Mouse (Mus musculus): ENCODE data around the gene Lrba. TPM values are rescaled to one million over a fixed set of nuclear protein-coding genes. Genes with fewer than 3 reads are reported as not detected.

The Lrba gene
- polyA plus RNA-seq, 1 experiment = 5.6 TPM

DNA sequence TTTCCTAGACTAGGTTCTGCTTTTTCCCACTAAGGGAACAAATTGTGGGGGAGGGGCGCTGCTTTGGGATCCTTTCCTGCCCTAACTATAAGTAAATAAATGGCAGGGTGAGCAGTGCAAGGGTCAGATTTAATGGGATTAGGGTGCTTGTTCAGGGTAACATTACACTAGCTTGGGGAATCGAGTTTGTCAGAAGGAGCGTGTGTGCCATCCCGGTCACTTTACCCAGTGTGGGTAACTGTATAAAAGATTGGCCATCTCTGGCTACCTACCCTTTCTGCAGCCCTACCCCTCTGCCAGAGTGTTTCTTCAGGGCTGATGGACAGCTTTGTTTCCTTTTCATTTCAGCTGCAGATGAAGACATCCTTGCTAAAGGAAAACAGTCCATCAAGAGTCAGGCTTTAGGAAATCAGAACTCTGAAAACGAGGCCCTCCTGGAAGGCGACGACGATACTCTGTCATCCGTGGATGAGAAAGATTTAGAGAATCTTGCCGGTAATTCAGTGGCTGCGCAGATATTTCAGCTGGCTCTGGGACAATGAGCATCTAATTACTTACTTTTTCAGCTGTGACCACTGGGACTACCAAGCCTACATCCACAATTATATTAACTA is 315.2 kb downstream of the Lrba start:
- Histone ChIP-seq H3K27me3 (ENCODE audit: control insufficient read depth, insufficient read depth, insufficient read length) (no peaks in the 10 kb centered on the region), H3K36me3 (ENCODE audit: control insufficient read depth, insufficient read depth) (no peaks in the 10 kb centered on the region), H3K4me3 (no peak overlapping the region), H3K79me2 (ENCODE audit: control insufficient read depth, insufficient read depth) (no peaks in the 10 kb centered on the region), H3ac (ENCODE audit: control insufficient read depth, insufficient read length) (no peak overlapping the region), H3K4me2 (ENCODE audit: low read depth) (peak overlapping the region; percentile 55)
- TF ChIP-seq TCF12 (IDR thresholded peaks at IDR 0.05; ENCODE audit: insufficient read depth, poor library complexity, severe bottlenecking) (no peak), POLR2AphosphoS2 (IDR thresholded peaks at IDR 0.05; ENCODE audit: insufficient read length, low read depth) (no peak), MAX (IDR thresholded peaks at IDR 0.05; ENCODE audit: low read depth) (no peak), REST (IDR thresholded peaks at IDR 0.05; ENCODE audit: insufficient read depth, insufficient read length) (no peak), USF1 (IDR thresholded peaks at IDR 0.05; ENCODE audit: low read depth) (no peak), SRF (IDR thresholded peaks at IDR 0.05; ENCODE audit: control insufficient read depth, insufficient read length, low read depth) (no peak), TCF3 (IDR thresholded peaks at IDR 0.05; ENCODE audit: insufficient read length, low read depth) (no peak), CEBPB (IDR thresholded peaks at IDR 0.05; ENCODE audit: insufficient read depth, poor library complexity, severe bottlenecking) (no peak), MYOG (IDR thresholded peaks at IDR 0.05; ENCODE audit: control insufficient read depth in 1 of 3, insufficient read depth in 1 of 3, insufficient read length in 2 of 3, low read depth in 2 of 3) (no peak)

DNA sequence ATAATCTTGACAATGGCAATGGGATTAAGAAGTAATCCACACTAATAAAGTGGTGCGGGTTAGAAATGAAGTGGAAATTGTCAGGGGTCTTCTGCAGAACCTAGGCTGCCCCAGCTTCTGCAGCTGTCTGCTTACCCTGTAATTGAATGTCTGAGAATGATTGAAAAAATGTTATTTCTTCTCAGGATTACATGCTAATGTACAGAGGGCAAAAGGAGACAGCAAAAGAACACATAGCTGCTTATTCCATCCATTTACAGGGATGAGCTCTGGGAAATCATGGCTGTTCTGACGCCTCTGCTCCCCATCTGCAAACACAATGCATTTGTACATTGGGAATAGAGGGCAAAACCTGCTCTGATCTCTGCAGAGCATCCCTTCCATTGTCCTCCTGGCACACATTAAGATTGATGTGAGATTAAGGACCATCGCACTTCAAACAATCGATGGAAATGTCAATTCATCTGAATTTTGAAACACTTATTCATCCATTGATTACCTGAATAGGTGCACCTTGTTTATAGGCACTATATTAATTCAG is 316.7 kb downstream of the Lrba start:
- no peak overlapping the region for H3ac ChIP-seq (ENCODE audit: control insufficient read depth, insufficient read length)
- no peaks in the 10 kb centered on the region for H3K79me2 ChIP-seq (ENCODE audit: control insufficient read depth, insufficient read depth)
- no peak overlapping the region for H3K4me2 ChIP-seq (ENCODE audit: low read depth)
- no peak overlapping the region for H3K4me3 ChIP-seq
- no peaks in the 10 kb centered on the region for H3K36me3 ChIP-seq (ENCODE audit: control insufficient read depth, insufficient read depth)
- TF ChIP-seq TCF12 (IDR thresholded peaks at IDR 0.05; ENCODE audit: insufficient read depth, poor library complexity, severe bottlenecking) (no peak), POLR2AphosphoS2 (IDR thresholded peaks at IDR 0.05; ENCODE audit: insufficient read length, low read depth) (no peak), TCF3 (IDR thresholded peaks at IDR 0.05; ENCODE audit: insufficient read length, low read depth) (no peak), SRF (IDR thresholded peaks at IDR 0.05; ENCODE audit: control insufficient read depth, insufficient read length, low read depth) (no peak), CEBPB (IDR thresholded peaks at IDR 0.05; ENCODE audit: insufficient read depth, poor library complexity, severe bottlenecking) (no peak), MAX (IDR thresholded peaks at IDR 0.05; ENCODE audit: low read depth) (no peak)
- H3K27me3 ChIP-seq (ENCODE audit: control insufficient read depth, insufficient read depth, insufficient read length) = no peaks in the 10 kb centered on the region

DNA sequence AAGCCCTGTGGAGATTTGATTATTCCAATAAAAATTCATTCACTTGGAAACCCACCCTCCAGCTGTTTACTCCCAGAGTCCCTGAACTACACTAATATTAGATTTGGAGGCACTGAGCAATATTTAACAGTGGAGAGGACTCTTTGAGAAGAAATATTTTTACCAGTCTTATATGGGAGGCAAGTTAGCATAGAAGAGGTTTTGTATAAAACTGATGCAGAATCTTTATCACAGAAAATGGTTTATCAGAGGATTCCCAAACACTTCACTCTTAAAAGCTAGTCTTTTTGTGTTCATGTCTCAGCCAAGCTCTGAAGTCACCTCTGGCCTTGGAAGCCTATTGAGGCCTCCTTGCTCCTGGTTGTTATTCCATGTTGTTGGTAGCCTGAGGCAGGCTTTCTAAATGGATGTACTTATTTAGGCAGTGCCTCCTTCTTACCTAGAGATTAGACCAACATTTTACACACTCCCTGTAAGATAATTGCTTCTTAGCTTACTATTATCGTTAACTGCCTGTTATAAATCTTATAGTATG is 317.4 kb downstream of the Lrba start:
- Histone ChIP-seq H3K4me2 (ENCODE audit: low read depth) (no peak overlapping the region), H3ac (ENCODE audit: control insufficient read depth, insufficient read length) (no peak overlapping the region), H3K4me3 (no peak overlapping the region), H3K27me3 (ENCODE audit: control insufficient read depth, insufficient read depth, insufficient read length) (no peaks in the 10 kb centered on the region), H3K79me2 (ENCODE audit: control insufficient read depth, insufficient read depth) (no peaks in the 10 kb centered on the region), H3K36me3 (ENCODE audit: control insufficient read depth, insufficient read depth) (no peaks in the 10 kb centered on the region)
- TF ChIP-seq POLR2A (IDR thresholded peaks at IDR 0.05; ENCODE audit: insufficient read length, low read depth) (no peak), USF1 (IDR thresholded peaks at IDR 0.05; ENCODE audit: low read depth) (no peak), REST (IDR thresholded peaks at IDR 0.05; ENCODE audit: insufficient read depth, insufficient read length) (no peak), MYOG (IDR thresholded peaks at IDR 0.05; ENCODE audit: control insufficient read depth in 1 of 3, insufficient read depth in 1 of 3, insufficient read length in 2 of 3, low read depth in 2 of 3) (no peak), TCF12 (IDR thresholded peaks at IDR 0.05; ENCODE audit: insufficient read depth, poor library complexity, severe bottlenecking) (no peak)

DNA sequence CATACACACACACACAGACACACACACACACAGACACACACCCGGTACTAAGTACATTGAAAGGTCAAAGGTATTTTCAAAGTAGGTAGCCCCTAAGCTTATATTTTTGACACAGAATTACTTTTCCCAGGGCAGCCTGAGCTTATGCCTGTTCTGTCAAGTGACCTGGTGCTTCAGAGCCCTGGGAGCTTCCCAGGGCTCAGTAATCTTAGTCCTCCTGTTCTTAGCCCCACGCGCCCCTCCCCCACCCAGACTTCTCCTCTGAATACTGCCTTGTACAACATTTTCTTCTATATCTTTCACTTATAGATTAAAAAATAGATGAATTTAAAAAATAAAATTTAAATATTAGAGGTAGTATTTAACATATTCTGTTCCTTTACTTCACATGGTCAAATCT is 320.3 kb downstream of the Lrba start:
- Histone ChIP-seq H3K4me2 (ENCODE audit: low read depth) (no peak overlapping the region), H3K4me3 (no peak overlapping the region), H3K27me3 (ENCODE audit: control insufficient read depth, insufficient read depth, insufficient read length) (no peaks in the 10 kb centered on the region), H3K79me2 (ENCODE audit: control insufficient read depth, insufficient read depth) (no peaks in the 10 kb centered on the region), H3K36me3 (ENCODE audit: control insufficient read depth, insufficient read depth) (no peaks in the 10 kb centered on the region), H3ac (ENCODE audit: control insufficient read depth, insufficient read length) (no peak overlapping the region)
- TF ChIP-seq POLR2AphosphoS2 (IDR thresholded peaks at IDR 0.05; ENCODE audit: insufficient read length, low read depth) (no peak), MYOD1 (IDR thresholded peaks at IDR 0.05; ENCODE audit: control insufficient read depth in 1 of 3, insufficient read length in 2 of 3, low read depth in 2 of 3) (no peak), E2F4 (IDR thresholded peaks at IDR 0.05; ENCODE audit: insufficient read depth) (no peak), REST (IDR thresholded peaks at IDR 0.05; ENCODE audit: insufficient read depth, insufficient read length) (no peak), TCF3 (IDR thresholded peaks at IDR 0.05; ENCODE audit: insufficient read length, low read depth) (no peak), TCF12 (IDR thresholded peaks at IDR 0.05; ENCODE audit: insufficient read depth, poor library complexity, severe bottlenecking) (no peak), SRF (IDR thresholded peaks at IDR 0.05; ENCODE audit: control insufficient read depth, insufficient read length, low read depth) (no peak), POLR2A (IDR thresholded peaks at IDR 0.05; ENCODE audit: insufficient read length, low read depth) (no peak), USF1 (IDR thresholded peaks at IDR 0.05; ENCODE audit: low read depth) (no peak)

DNA sequence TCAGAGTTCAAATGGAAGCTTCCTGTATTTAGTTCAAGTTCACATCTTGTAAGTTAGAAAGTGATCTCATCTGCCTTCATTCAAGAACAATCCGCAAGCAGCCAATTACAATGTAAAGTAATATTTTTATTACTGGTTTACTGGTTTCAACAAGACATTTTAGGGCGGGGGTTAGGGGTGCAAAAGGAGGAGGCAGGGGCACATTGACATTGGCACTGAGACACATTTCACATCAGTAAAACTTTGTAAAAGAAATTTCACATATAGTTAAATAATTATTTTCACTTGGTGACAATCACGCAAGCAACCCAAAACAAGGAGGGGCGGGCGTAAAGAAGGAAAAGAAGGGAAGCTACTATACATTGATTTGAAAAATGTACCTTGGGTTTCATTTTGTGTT is 321.5 kb downstream of the Lrba start:
- TF ChIP-seq SRF (IDR thresholded peaks at IDR 0.05; ENCODE audit: control insufficient read depth, insufficient read length, low read depth) = no peak
- no peak for TF ChIP-seq CEBPB (IDR thresholded peaks at IDR 0.05; ENCODE audit: insufficient read depth, poor library complexity, severe bottlenecking)
- TF ChIP-seq POLR2AphosphoS2 (IDR thresholded peaks at IDR 0.05; ENCODE audit: insufficient read length, low read depth) = no peak
- no peak for TF ChIP-seq MAX (IDR thresholded peaks at IDR 0.05; ENCODE audit: low read depth)
- no peak for TF ChIP-seq REST (IDR thresholded peaks at IDR 0.05; ENCODE audit: insufficient read depth, insufficient read length)
- TF ChIP-seq E2F4 (IDR thresholded peaks at IDR 0.05; ENCODE audit: insufficient read depth) = no peak
- TF ChIP-seq USF1 (IDR thresholded peaks at IDR 0.05; ENCODE audit: low read depth) = no peak
- no peak for TF ChIP-seq TCF3 (IDR thresholded peaks at IDR 0.05; ENCODE audit: insufficient read length, low read depth)
- TF ChIP-seq MYOG (IDR thresholded peaks at IDR 0.05; ENCODE audit: control insufficient read depth in 1 of 3, insufficient read depth in 1 of 3, insufficient read length in 2 of 3, low read depth in 2 of 3) = no peak
- TF ChIP-seq TCF12 (IDR thresholded peaks at IDR 0.05; ENCODE audit: insufficient read depth, poor library complexity, severe bottlenecking) = no peak
- no peak for TF ChIP-seq POLR2A (IDR thresholded peaks at IDR 0.05; ENCODE audit: insufficient read length, low read depth)
- H3K79me2 ChIP-seq (ENCODE audit: control insufficient read depth, insufficient read depth) = no peaks in the 10 kb centered on the region
- no peak overlapping the region for H3K4me3 ChIP-seq
- no peaks in the 10 kb centered on the region for H3K27me3 ChIP-seq (ENCODE audit: control insufficient read depth, insufficient read depth, insufficient read length)
- H3K36me3 ChIP-seq (ENCODE audit: control insufficient read depth, insufficient read depth) = no peaks in the 10 kb centered on the region
- H3K4me2 ChIP-seq (ENCODE audit: low read depth) = no peak overlapping the region
- no peak overlapping the region for H3ac ChIP-seq (ENCODE audit: control insufficient read depth, insufficient read length)
